In the genomic region with DNA sequence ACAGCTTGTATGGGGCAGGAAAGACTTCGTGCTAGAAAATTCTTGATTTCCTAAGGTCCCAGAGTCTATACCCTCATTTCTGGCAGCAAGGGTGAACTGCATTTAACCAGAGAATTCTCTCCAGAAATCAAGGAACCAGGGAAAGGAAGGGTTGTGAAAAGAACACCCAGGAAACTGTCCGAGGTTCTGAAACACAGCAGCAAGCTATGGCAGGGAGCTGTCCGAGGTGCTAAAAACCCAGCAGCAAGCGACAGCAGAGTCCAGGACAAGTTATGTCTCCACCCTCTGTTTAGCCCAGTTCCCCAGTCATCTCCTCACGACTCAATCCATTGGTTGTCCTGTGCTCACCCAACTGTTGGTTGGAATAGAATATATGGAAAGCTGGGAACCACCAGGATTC, we compare ENCODE assay signal across 8 mouse cellular contexts.
DNase-seq lines count a peak whose midpoint lies in the region; ATAC-seq and TF ChIP-seq lines count a peak whose summit lies in the region.

No protein-coding gene starts in this region.

- 7% methylated on average over 5 of the region's 5 CpGs for WGBS in kidney, embryonic 16.5 days

- no peak overlapping the region for H3K4me3 ChIP-seq in kidney, embryonic 16.5 days (ENCODE audit: low read length)
- no peak overlapping the region for H3K4me3 ChIP-seq in G1E (ENCODE audit: low read depth, low read length)

- H3K4me2 ChIP-seq in kidney, embryonic 16.5 days (replicated peaks; ENCODE audit: low read depth, low read length): no peak overlapping the region

- no peaks in the 10 kb centered on the region for H3K36me3 ChIP-seq in kidney, embryonic 16.5 days (ENCODE audit: insufficient read depth, low read length)
- no peaks in the 10 kb centered on the region for H3K36me3 ChIP-seq in G1E (replicated peaks)

- H3K27me3 ChIP-seq in kidney, embryonic 16.5 days (ENCODE audit: insufficient read depth, low read length): no peaks in the 10 kb centered on the region
- H3K27me3 ChIP-seq in G1E (ENCODE audit: insufficient read depth, low read length): no peaks in the 10 kb centered on the region

- DNase-seq in kidney, adult 11 months: peak; percentile 38
- DNase-seq in G1E (ENCODE audit: low spot score): peak; percentile 44
- peak; percentile 60 for DNase-seq in c-Kit-positive CD71-negative TER-119-negative erythroid progenitor cells, embryonic 14.5 days (ENCODE audit: low read depth)
- peak; percentile 76 for DNase-seq in hindlimb bud, embryonic 11.5 days (ENCODE audit: extremely low spot score, low read depth, low spot score)
- peak; percentile 47 for DNase-seq in lung, postnatal 25 days (ENCODE audit: low spot score)
- peak; percentile 52 to 68 for DNase-seq in urinary bladder, adult 18-20 months (ENCODE audit: low spot score in 2 of 2)
- DNase-seq in T-cell, adult 2 months (ENCODE audit: low spot score): no peak

- H3K9ac ChIP-seq in kidney, embryonic 16.5 days (replicated peaks; ENCODE audit: low read length): no peak overlapping the region

- H3K4me1 ChIP-seq in kidney, embryonic 16.5 days (ENCODE audit: insufficient read depth, low read length): no peaks in the 10 kb centered on the region
- H3K4me1 ChIP-seq in G1E (ENCODE audit: insufficient read depth, low read depth, low read length): no peaks in the 10 kb centered on the region

- H3K27ac ChIP-seq in kidney, embryonic 16.5 days (ENCODE audit: low read length): no peak overlapping the region

- no peak for TF ChIP-seq CTCF in G1E (IDR thresholded peaks at IDR 0.05; ENCODE audit: low read depth, low read length)

- H3K9me3 ChIP-seq in kidney, embryonic 16.5 days (ENCODE audit: low read length): no peaks in the 10 kb centered on the region
- H3K9me3 ChIP-seq in G1E (replicated peaks): no peaks in the 10 kb centered on the region

- no peak for ATAC-seq in kidney, embryonic 16.5 days (ENCODE audit: low FRiP score, low TSS enrichment)
- no peak for ATAC-seq in G1E (ENCODE audit: extremely low read depth, insufficient number of reproducible peaks, low FRiP score, poor library complexity, severe bottlenecking)
